Mouse (Mus musculus) natural killer cell, adult 2 months (primary cell): ENCODE measurements at regions not wholly inside any gene's neighbourhood (a gene's known extent, or its start where the extent isn't known, plus 50 kb on each side); places are given as distances from the start of the nearest gene placed in this dataset.

ENCODE experiments used
- DNase-seq, 2 experiments: peaks; one replicate each; pipeline ENCODE4 v3.0.0; 2022; ENCODE audit warnings: low spot score in 2 of 2

DNA sequence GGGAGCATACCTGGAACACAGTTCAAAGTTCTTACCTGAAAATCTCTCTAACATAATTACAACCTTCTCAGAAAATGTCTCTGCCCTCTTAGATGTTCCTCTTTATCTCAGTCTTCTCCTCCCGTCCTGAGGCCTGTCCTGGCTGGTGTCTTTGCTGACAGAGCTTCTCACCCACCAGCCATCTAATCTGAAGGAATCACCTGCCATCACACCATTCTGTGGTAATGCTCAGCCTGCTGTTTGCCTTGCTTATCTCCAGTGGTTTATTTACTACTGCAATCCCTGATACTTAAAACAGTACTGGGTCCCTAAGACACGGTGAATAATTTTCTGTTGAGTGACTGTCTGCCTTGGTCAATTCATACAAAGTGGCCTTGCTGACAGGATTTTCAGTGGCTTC, 317.8 kb upstream of the Hnrnpa3 start:
- no peak for DNase-seq

DNA sequence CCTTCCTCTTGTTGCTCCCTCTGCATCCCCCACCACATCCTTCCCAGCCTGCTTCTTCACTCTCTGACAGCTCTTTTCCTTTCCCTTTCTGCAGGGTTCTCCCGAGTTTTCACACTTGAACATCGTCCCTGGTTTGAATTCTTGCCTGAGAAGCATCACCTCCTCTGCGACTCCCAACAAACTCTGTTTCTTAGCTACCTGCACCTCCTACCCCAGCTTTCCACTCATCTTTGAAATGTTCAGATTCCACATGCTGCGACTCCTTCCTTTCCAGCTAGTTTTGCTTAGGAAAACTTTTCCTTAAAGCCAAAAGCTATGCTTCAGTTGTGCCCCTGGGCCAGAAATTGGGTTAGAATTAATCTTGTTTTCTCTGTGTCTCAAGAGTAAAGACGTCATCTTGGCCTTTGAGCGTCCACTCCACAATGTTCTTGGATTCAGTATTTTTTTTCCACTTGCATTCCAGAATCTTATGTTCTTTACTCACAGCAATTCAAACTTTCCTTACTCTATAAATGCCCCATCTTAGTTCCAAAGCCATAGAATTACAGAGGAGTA, 317.3 kb upstream of the Hnrnpa3 start:
- DNase-seq = no peak

GRCm38 (mm10) chr2:75350902-75351301, 308.2 kb upstream of the Hnrnpa3 start:
- DNase-seq = no peak

GRCm38 (mm10) chr2:75351965-75352364, 307.1 kb upstream of the Hnrnpa3 start:
- no peak for DNase-seq

DNA sequence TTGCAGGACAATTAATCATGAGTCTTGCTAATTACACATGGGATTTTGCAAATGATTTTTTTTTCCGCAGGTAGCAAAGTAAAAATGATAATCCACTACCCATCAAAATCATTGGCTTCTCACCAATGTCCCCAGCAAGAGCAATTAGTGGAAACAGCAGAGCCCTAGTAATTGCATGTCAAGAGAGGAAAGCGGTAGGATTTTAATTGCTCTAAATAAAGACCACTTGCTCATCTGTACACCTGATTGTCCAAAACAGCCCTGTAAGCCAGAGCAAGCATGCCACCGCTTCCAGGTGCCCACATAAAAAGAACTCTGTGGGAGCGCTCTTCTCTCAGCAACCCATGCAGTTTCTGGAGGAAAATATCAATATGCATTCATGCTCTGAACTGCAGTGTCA, 306.5 kb upstream of the Hnrnpa3 start:
- no peak for DNase-seq

DNA sequence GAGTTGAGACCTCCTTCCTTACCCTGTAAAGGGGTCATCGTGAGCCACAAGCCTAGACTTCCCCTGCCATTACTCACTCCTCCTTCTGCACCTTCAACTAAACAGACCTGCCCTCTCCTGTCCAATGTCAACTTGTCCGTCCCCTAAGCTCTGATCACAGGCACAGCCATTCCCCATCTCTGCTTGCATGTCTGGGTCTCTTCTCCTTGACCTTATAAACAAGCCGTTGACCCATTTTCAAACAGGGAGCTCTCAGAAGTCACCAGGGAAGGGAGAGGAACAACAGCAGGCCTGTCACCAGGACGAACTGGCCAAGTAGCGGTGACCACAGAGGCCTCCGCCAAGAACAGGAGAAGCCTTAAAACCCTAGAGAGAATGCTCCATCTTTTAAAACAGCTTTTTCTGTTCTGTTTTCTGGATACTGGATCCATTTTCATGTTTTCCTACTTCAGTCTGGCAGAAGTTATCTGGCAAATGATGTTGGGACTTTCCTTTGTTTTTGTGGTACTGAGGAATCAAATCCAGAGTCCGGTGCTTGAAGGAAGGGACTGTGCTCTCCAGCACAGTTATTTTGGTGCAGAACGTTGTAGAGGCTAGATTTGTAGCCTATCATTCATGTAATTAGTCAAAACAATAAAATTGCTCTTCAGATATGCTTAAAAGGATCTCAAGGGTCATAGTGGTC, 302.2 kb upstream of the Hnrnpa3 start:
- DNase-seq = no peak

- DNase-seq = no peak
Observed at GRCm38 (mm10) chr2:75357516-75357915, 301.5 kb upstream of the Hnrnpa3 start.

DNA sequence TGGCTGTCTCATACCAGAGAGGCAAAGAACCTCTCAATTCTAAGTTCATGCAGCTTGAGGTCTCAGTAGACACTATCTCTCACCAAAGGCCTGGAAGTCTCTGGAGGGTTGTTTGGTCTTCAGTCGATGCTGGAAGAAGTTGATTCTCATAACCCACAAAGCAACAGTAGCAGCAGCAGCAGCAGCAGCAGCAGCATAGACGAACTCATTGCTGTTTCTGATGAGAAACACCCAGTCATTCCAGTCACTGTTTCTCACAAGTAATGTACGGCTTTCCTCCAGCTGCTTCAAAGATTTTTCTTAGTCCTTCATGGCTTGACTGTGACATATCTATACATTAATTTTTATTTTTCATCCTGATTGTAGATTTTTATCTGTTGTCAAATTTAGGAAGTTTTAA, 298.1 kb upstream of the Hnrnpa3 start:
- no peak for DNase-seq

GRCm38 (mm10) chr2:75376666-75377065, 282.4 kb upstream of the Hnrnpa3 start:
- no peak for DNase-seq

- no peak for DNase-seq
Observed at GRCm38 (mm10) chr2:75385551-75386263, 273.4 kb upstream of the Hnrnpa3 start.

- DNase-seq = no peak
Observed at GRCm38 (mm10) chr2:75386636-75387035, 272.4 kb upstream of the Hnrnpa3 start.

GRCm38 (mm10) chr2:75392041-75392440, 267.0 kb upstream of the Hnrnpa3 start:
- DNase-seq = no peak

GRCm38 (mm10) chr2:75394928-75395673, 264.0 kb upstream of the Hnrnpa3 start:
- no peak for DNase-seq

DNA sequence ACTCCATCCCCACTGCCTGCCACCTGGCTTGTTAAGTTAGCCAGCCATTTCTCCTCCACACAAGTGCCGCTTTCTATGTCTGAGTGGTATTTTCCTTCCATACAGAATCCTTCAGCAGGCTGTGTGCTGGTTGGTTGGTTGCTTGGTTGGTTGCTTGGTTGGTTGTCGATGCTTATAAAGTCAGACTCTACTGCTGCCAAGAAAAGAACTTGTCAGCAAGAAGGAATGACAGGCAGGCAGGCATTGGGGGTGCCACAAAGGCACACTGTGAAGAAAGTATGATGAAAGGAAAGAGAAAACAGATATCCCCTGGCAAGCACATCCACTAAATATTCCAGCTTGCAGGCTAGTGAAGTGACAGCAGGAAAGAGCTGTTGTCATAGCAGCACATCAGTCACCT, 263.0 kb upstream of the Hnrnpa3 start:
- no peak for DNase-seq

DNA sequence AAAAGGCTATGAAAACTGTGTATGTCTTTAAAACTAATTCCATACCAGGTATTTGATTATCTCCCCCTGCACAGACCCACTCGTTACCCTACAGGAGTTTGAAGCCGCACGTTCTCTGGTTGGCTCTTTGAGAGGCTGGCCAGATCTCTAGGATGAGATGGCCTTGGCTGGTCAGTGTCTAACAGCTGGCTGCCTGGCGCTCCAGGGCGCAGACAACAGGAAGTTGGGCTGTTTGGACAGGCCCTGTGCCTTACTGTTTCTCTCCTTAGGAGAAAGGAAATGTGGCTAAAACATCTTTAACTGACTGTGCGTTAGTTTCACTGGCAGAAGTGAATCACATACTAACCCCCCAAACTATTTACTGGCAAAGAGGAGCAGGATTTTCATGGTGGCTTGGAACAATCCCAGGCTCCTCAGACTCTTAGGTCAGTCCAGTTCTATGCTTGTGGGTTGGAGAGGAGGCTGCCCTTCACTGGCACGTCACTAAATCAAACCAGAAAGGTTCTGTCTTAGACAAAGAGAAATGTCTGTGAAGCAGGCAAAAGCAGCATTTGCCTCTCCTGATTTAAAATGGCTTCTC, 258.7 kb upstream of the Hnrnpa3 start:
- no peak for DNase-seq

GRCm38 (mm10) chr2:75403791-75404190, 255.3 kb upstream of the Hnrnpa3 start:
- no peak for DNase-seq

GRCm38 (mm10) chr2:75405524-75406214, 253.4 kb upstream of the Hnrnpa3 start:
- DNase-seq = no peak

GRCm38 (mm10) chr2:75406721-75407455, 252.2 kb upstream of the Hnrnpa3 start:
- no peak for DNase-seq

- DNase-seq = no peak
Observed at GRCm38 (mm10) chr2:75407560-75407959, 251.5 kb upstream of the Hnrnpa3 start.

GRCm38 (mm10) chr2:75408016-75408415, 251.0 kb upstream of the Hnrnpa3 start:
- DNase-seq = no peak

- no peak for DNase-seq
Observed at GRCm38 (mm10) chr2:75409806-75410205, 249.3 kb upstream of the Hnrnpa3 start.
